Comparison of ENCODE assay signal across 13 mouse cellular contexts in the genomic region with DNA sequence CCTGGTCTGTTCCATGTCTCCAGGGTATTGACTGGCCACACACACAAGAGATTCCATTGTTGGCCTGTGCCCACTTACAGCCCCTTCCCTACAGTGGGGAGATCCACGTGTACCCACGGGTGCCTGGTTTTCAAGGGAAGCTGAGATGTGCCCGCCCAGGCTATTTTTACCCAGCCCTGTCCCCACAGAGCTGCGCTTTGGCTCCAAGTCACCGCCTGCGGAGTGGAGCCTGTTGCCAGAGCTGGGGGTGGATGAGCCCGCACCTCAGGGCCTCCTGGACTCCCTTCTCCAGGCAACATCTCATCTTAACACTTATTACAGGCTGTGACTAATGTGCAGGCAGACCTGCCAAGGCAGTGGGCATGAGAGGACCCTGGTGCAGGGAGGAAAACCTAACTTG.
DNase-seq lines count a peak whose midpoint lies in the region; ATAC-seq and TF ChIP-seq lines count a peak whose summit lies in the region.
"Had no signal": no experiment of that assay in that cellular context is flagged by ENCODE, and none has a peak within 500 bp of the region (broad histone marks: within the 10 kb centered on the region; RNA-seq: fewer than 3 reads in every experiment).

No protein-coding gene starts in this region.

- TF ChIP-seq POLR2A in CH12.LX (IDR thresholded peaks at IDR 0.05; ENCODE audit: low read depth, low read length): no peak

- dilution Hi-C loops in CH12.LX (cut with MboI; ENCODE audit: extremely low pct_ligation_motif_present, extremely low pct_unique_long_range_greater_than_20kb, low sequenced_read_pairs): loop anchor here (10.0 kb wide), 1 partner anchor 50 kb away; no protein-coding TSS in a partner anchor

- TF ChIP-seq EP300 in CH12.LX (IDR thresholded peaks at IDR 0.05; ENCODE audit: low read length): no peak

- peak overlapping the region; percentile 45 for H3K4me2 ChIP-seq in CH12.LX (ENCODE audit: insufficient read depth, low read depth, poor library complexity, severe bottlenecking)
- H3K4me2 ChIP-seq in embryonic facial prominence, embryonic 15.5 days (replicated peaks): no peak overlapping the region
- no peak overlapping the region for H3K4me2 ChIP-seq in midbrain, embryonic 14.5 days (ENCODE audit: low read length)
- H3K4me2 ChIP-seq in neural tube, embryonic 15.5 days: no peak overlapping the region
- H3K4me2 ChIP-seq: kidney, embryonic 15.5 days; lung, embryonic 15.5 days; neural tube, embryonic 13.5 days had no signal

- H3K27ac ChIP-seq in CH12.LX (ENCODE audit: insufficient read depth, low read depth): peak overlapping the region; percentile 99
- H3K27ac ChIP-seq in embryonic facial prominence, embryonic 15.5 days (replicated peaks): peak overlapping the region; percentile 48
- H3K27ac ChIP-seq in hindbrain, embryonic 10.5 days: no peak overlapping the region
- H3K27ac ChIP-seq in midbrain, embryonic 14.5 days (replicated peaks; ENCODE audit: low read depth, low read length): no peak overlapping the region
- H3K27ac ChIP-seq in neural tube, embryonic 15.5 days (replicated peaks): no peak overlapping the region
- H3K27ac ChIP-seq: kidney, embryonic 15.5 days; lung, embryonic 15.5 days; neural tube, embryonic 13.5 days had no signal

- H3K27me3 ChIP-seq in CH12.LX (replicated peaks): no peaks in the 10 kb centered on the region
- no peaks in the 10 kb centered on the region for H3K27me3 ChIP-seq in embryonic facial prominence, embryonic 15.5 days
- no peaks in the 10 kb centered on the region for H3K27me3 ChIP-seq in hindbrain, embryonic 10.5 days (ENCODE audit: insufficient read depth, poor library complexity, severe bottlenecking)
- no peaks in the 10 kb centered on the region for H3K27me3 ChIP-seq in midbrain, embryonic 14.5 days (ENCODE audit: control insufficient read depth, insufficient read depth, low read length)
- no peaks in the 10 kb centered on the region for H3K27me3 ChIP-seq in neural tube, embryonic 15.5 days (replicated peaks)
- H3K27me3 ChIP-seq: kidney, embryonic 15.5 days; lung, embryonic 15.5 days; neural tube, embryonic 13.5 days had no signal

- no peak for TF ChIP-seq RAD21 in CH12.LX (IDR thresholded peaks at IDR 0.05; ENCODE audit: low read depth, low read length)

- no peak for TF ChIP-seq CTCF in CH12.LX (conservative IDR thresholded peaks at IDR 0.05 in 1 of 2, IDR thresholded peaks at IDR 0.05 in 1 of 2; ENCODE audit: low read depth in 2 of 2, low read length in 2 of 2)

- no peak for ATAC-seq in embryonic facial prominence, embryonic 15.5 days (ENCODE audit: insufficient number of reproducible peaks, low FRiP score, low TSS enrichment, low read depth)
- no peak for ATAC-seq in midbrain, embryonic 14.5 days (ENCODE audit: low FRiP score, low TSS enrichment)
- ATAC-seq in neural tube, embryonic 15.5 days (ENCODE audit: low FRiP score): no peak
- ATAC-seq: forebrain, embryonic 14.5 days had no signal

- peak overlapping the region in 2 of 3 experiments; percentile 0 to 43 for H3K4me3 ChIP-seq in CH12.LX (replicated peaks in 1 of 3; ENCODE audit: low read depth in 2 of 3, low read length in 2 of 3, poor library complexity in 1 of 3)
- H3K4me3 ChIP-seq in embryonic facial prominence, embryonic 15.5 days (replicated peaks): no peak overlapping the region
- no peak overlapping the region for H3K4me3 ChIP-seq in hindbrain, embryonic 10.5 days
- no peak overlapping the region for H3K4me3 ChIP-seq in midbrain, embryonic 14.5 days (replicated peaks; ENCODE audit: low read depth, low read length)
- no peak overlapping the region for H3K4me3 ChIP-seq in neural tube, embryonic 15.5 days (replicated peaks)
- H3K4me3 ChIP-seq: kidney, embryonic 15.5 days; lung, embryonic 15.5 days; neural tube, embryonic 13.5 days had no signal

- H3K36me3 ChIP-seq in CH12.LX (replicated peaks in 1 of 2; ENCODE audit: control insufficient read depth in 1 of 2, insufficient read depth in 1 of 2, low read length in 1 of 2): no peaks in the 10 kb centered on the region
- H3K36me3 ChIP-seq in embryonic facial prominence, embryonic 15.5 days: no peaks in the 10 kb centered on the region
- no peaks in the 10 kb centered on the region for H3K36me3 ChIP-seq in hindbrain, embryonic 10.5 days
- H3K36me3 ChIP-seq in midbrain, embryonic 14.5 days (ENCODE audit: control insufficient read depth, insufficient read depth, low read length): no peaks in the 10 kb centered on the region
- no peaks in the 10 kb centered on the region for H3K36me3 ChIP-seq in neural tube, embryonic 15.5 days
- H3K36me3 ChIP-seq: kidney, embryonic 15.5 days; lung, embryonic 15.5 days; neural tube, embryonic 13.5 days had no signal

- 66% methylated on average over 7 of the region's 7 CpGs for WGBS in embryonic facial prominence, embryonic 15.5 days
- 89% methylated on average over 7 of the region's 7 CpGs for WGBS in hindbrain, embryonic 10.5 days
- 92% methylated on average over 7 of the region's 7 CpGs for WGBS in midbrain, embryonic 14.5 days
- WGBS in neural tube, embryonic 15.5 days: 83% methylated on average over 7 of the region's 7 CpGs

- peaks cover 70 to 95% of the 10 kb centered on the region in 2 experiments for H3K4me1 ChIP-seq in CH12.LX (ENCODE audit: control insufficient read depth in 1 of 2, insufficient read depth in 2 of 2)
- H3K4me1 ChIP-seq in embryonic facial prominence, embryonic 15.5 days: peaks cover 40% of the 10 kb centered on the region
- peaks cover 67% of the 10 kb centered on the region for H3K4me1 ChIP-seq in hindbrain, embryonic 10.5 days (replicated peaks)
- H3K4me1 ChIP-seq in midbrain, embryonic 14.5 days (ENCODE audit: control insufficient read depth, insufficient read depth, low read length): peaks cover 24% of the 10 kb centered on the region
- peaks cover 58% of the 10 kb centered on the region for H3K4me1 ChIP-seq in neural tube, embryonic 15.5 days

- peak overlapping the region; percentile 53; the same call in 1 of the 2 replicates for H3K9ac ChIP-seq in CH12.LX (ENCODE audit: insufficient read depth, low read depth)
- H3K9ac ChIP-seq in embryonic facial prominence, embryonic 15.5 days: no peak overlapping the region
- no peak overlapping the region for H3K9ac ChIP-seq in midbrain, embryonic 14.5 days (replicated peaks; ENCODE audit: low read length)
- H3K9ac ChIP-seq in neural tube, embryonic 15.5 days (replicated peaks): no peak overlapping the region
- H3K9ac ChIP-seq: kidney, embryonic 15.5 days; lung, embryonic 15.5 days; neural tube, embryonic 13.5 days had no signal

- no peaks in the 10 kb centered on the region for H3K79me2 ChIP-seq in CH12.LX (replicated peaks; ENCODE audit: control insufficient read depth, extremely low read depth, insufficient read depth, poor library complexity, severe bottlenecking)

- no peaks in the 10 kb centered on the region for H3K9me3 ChIP-seq in CH12.LX (replicated peaks; ENCODE audit: low read length)
- no peaks in the 10 kb centered on the region for H3K9me3 ChIP-seq in embryonic facial prominence, embryonic 15.5 days (replicated peaks)
- H3K9me3 ChIP-seq in hindbrain, embryonic 10.5 days: no peaks in the 10 kb centered on the region
- no peaks in the 10 kb centered on the region for H3K9me3 ChIP-seq in midbrain, embryonic 14.5 days (ENCODE audit: control insufficient read depth, low read length)
- H3K9me3 ChIP-seq in neural tube, embryonic 15.5 days (replicated peaks): no peaks in the 10 kb centered on the region
- H3K9me3 ChIP-seq: kidney, embryonic 15.5 days; lung, embryonic 15.5 days; neural tube, embryonic 13.5 days had no signal

- in situ Hi-C loops in CH12.LX (cut with MboI; ENCODE audit: low pct_ligation_motif_present, low pct_unique_long_range_greater_than_20kb, low sequenced_read_pairs): no loop called here

- peak; percentile 58 for DNase-seq in adrenal gland, postnatal 10 days
- DNase-seq in adrenal gland, postnatal 4 days (ENCODE audit: low spot score in 2 of 2): no peak
- no peak for DNase-seq in CH12.LX (ENCODE audit: extremely low read depth)
- peak; percentile 55 to 63 for DNase-seq in layer of hippocampus, postnatal 36 days
- DNase-seq in hindbrain, embryonic 10.5 days (ENCODE audit: low spot score): no peak
- no peak for DNase-seq in midbrain, embryonic 14.5 days
- DNase-seq: thymus, adult 18-20 months had no signal

TF ChIP-seq in CH12.LX, 34 proteins besides CTCF, POLR2A, EP300 and RAD21:
- no peak for TF ChIP-seq MAFK (IDR thresholded peaks at IDR 0.05; ENCODE audit: insufficient replicate concordance, low read length)
- no peak for TF ChIP-seq UBTF (IDR thresholded peaks at IDR 0.05; ENCODE audit: low read depth, low read length)
- TF ChIP-seq ZKSCAN1 (IDR thresholded peaks at IDR 0.05; ENCODE audit: borderline replicate concordance, low read depth, low read length): no peak

Comparison
In these comparisons a context has a peak if more than half of its experiments do, and no peak if none do; other contexts are left out.
1. DNase-seq: peak in adrenal gland, postnatal 10 days (single experiment) and layer of hippocampus, postnatal 36 days (2 of 2); none in adrenal gland, postnatal 4 days (0 of 2), CH12.LX (single experiment), hindbrain, embryonic 10.5 days (single experiment) and midbrain, embryonic 14.5 days (single experiment).
2. H3K27ac ChIP-seq: peak in CH12.LX (single experiment) and embryonic facial prominence, embryonic 15.5 days (single experiment); none in hindbrain, embryonic 10.5 days (single experiment), midbrain, embryonic 14.5 days (single experiment) and neural tube, embryonic 15.5 days (single experiment).
3. H3K4me3 ChIP-seq: peak in CH12.LX (2 of 3); none in embryonic facial prominence, embryonic 15.5 days (single experiment), hindbrain, embryonic 10.5 days (single experiment), midbrain, embryonic 14.5 days (single experiment) and neural tube, embryonic 15.5 days (single experiment).